Mouse (Mus musculus) left cerebral cortex, postnatal 4 days (tissue): ENCODE measurements around the gene Dnajc12. TPM values are rescaled to one million over a fixed set of nuclear protein-coding genes. Genes with fewer than 3 reads are reported as not detected.
"Not testable (repeated sequence)": the region's sequence is repeated elsewhere in the genome, so short reads cannot be mapped to it uniquely, and the experiment has no call there.

ENCODE experiments used
- DNase-seq: peaks from one replicate; pipeline ENCODE4 v3.0.0-alpha.2; 2022
- intact Hi-C: fragments of 180-260 bp; cut with DNase I; formaldehyde crosslinking; loops from one replicate; pipeline ENCODE4 v1.15.1; 2025
- total RNA-seq, 2 experiments: library from RNA; stranded (reverse); gene quantifications; 2 replicates each; pipeline ENCODE4 v1.2.3; 2021

The Dnajc12 gene
- total RNA-seq, 2 experiments from 2014 or later, result 5.5 to 6.9 TPM

GRCm38 (mm10) chr10:63428243-63429022 is 46.2 kb downstream of the Dnajc12 start:
- intact Hi-C loops, result no loop called here
- DNase-seq, result peak; percentile 20

- no peak for DNase-seq
- intact Hi-C loops, result no loop called here
Observed at GRCm38 (mm10) chr10:63429023-63429340, 46.7 kb downstream of the Dnajc12 start.

GRCm38 (mm10) chr10:63429380-63429779 is 47.1 kb downstream of the Dnajc12 start:
- intact Hi-C loops, result no loop called here
- peak; percentile 96 for DNase-seq

- peak; percentile 92 for DNase-seq
- intact Hi-C loops, result no loop called here
Observed at GRCm38 (mm10) chr10:63429785-63430305, 47.6 kb downstream of the Dnajc12 start, which contains the start of gene Ctnna3. Gene Ctnna3 (plus strand): TSS chr10:63430098.

- intact Hi-C loops, result no loop called here
- DNase-seq, result no peak
Observed at GRCm38 (mm10) chr10:63431221-63431736, 49.0 kb downstream of the Dnajc12 start.

- no peak for DNase-seq
- intact Hi-C loops, result no loop called here
Observed at GRCm38 (mm10) chr10:63432099-63432498, 49.9 kb downstream of the Dnajc12 start.

- intact Hi-C loops, result no loop called here
- no peak for DNase-seq
Observed at GRCm38 (mm10) chr10:63432887-63433286, 50.6 kb downstream of the Dnajc12 start.

- intact Hi-C loops, result no loop called here
- DNase-seq, result no peak
Observed at GRCm38 (mm10) chr10:63438736-63439262, 56.6 kb downstream of the Dnajc12 start.

GRCm38 (mm10) chr10:63439694-63440228 is 57.5 kb downstream of the Dnajc12 start:
- intact Hi-C loops, result no loop called here
- no peak for DNase-seq

- DNase-seq, result not testable (repeated sequence)
Observed at GRCm38 (mm10) chr10:63444602-63445387, 62.6 kb downstream of the Dnajc12 start.

GRCm38 (mm10) chr10:63453926-63454325 is 71.7 kb downstream of the Dnajc12 start:
- intact Hi-C loops, result no loop called here
- DNase-seq, result no peak

More at GRCm38 (mm10) chr10:63444602-63445387, 62.6 kb downstream of the Dnajc12 start:
- intact Hi-C loops, result not testable (repeated sequence)

- intact Hi-C loops, result no loop called here
- peak; percentile 24 for DNase-seq
Observed at GRCm38 (mm10) chr10:63455110-63455878, 73.1 kb downstream of the Dnajc12 start.

- intact Hi-C loops, result no loop called here
- no peak for DNase-seq
Observed at GRCm38 (mm10) chr10:63457292-63458128, 75.3 kb downstream of the Dnajc12 start.

Other genes starting within 250 kb of the Dnajc12 start
- gene Mypn, start 178.5 kb upstream of the Dnajc12 start, total RNA-seq, result 1 to 10 TPM; 4.0 to 4.3 TPM
- 10 to 100 TPM; 47.7 to 55.8 TPM for gene Herc4, start 138.6 kb upstream of the Dnajc12 start, total RNA-seq
- 10 to 100 TPM; 14.9 to 17.5 TPM for gene Sirt1, start 739 bp upstream of the Dnajc12 start, total RNA-seq
- not detected for gene Gm7075, start 39.3 kb downstream of the Dnajc12 start, total RNA-seq
- gene Ctnna3, start 47.7 kb downstream of the Dnajc12 start, total RNA-seq, result under 1 TPM; 0.66 to 0.90 TPM